Mouse (Mus musculus): Measurements from ENCODE around the gene Epc2.

GRCm38 (mm10) chr2:49596318-49596717 lies 145.0 kb downstream of the Epc2 start:
- TF ChIP-seq CTCF (IDR thresholded peaks at IDR 0.05; ENCODE audit: low read depth): no peak
- no peak for TF ChIP-seq EP300 (IDR thresholded peaks at IDR 0.05; ENCODE audit: low read depth)
